Mouse (Mus musculus) embryonic facial prominence, embryonic 13.5 days (tissue): ENCODE measurements around the gene Pcsk2. TPM values are rescaled to one million over a fixed set of nuclear protein-coding genes. Genes with fewer than 3 reads are reported as not detected.

Source experiments
- ATAC-seq: fragments of 200-750 bp; cut with Nextera tagmentation; 2 replicates; pipeline ENCODE4 v1.8.0; 2017; ENCODE audit warnings: low read depth; ENCODE audit not compliant: insufficient number of reproducible peaks, insufficient read depth, low FRiP score, low TSS enrichment
- H3K27ac ChIP-seq: fragments of 300-500 bp; sonication (generic); 2 replicates; pipeline ENCODE4 v1.5.1; 2015; ENCODE audit warnings: moderate library complexity, mild to moderate bottlenecking, inconsistent platforms
- H3K27me3 ChIP-seq: fragments of 300-500 bp; sonication (generic); 2 replicates; pipeline ENCODE4 v1.6.1; 2015; ENCODE audit warnings: mild to moderate bottlenecking, inconsistent platforms
- H3K36me3 ChIP-seq: fragments of 300-500 bp; sonication (generic); 2 replicates; pipeline ENCODE4 v1.6.1; 2015; ENCODE audit warnings: mild to moderate bottlenecking, inconsistent platforms
- H3K4me1 ChIP-seq: fragments of 300-500 bp; sonication (generic); 2 replicates; pipeline ENCODE4 v1.6.1; 2015; ENCODE audit warnings: inconsistent platforms
- H3K4me2 ChIP-seq: fragments of 300-500 bp; sonication (generic); 2 replicates; pipeline ENCODE4 v1.6.1; 2015; ENCODE audit warnings: moderate library complexity, mild to moderate bottlenecking, inconsistent platforms
- H3K4me3 ChIP-seq: fragments of 300-500 bp; sonication (generic); 2 replicates; pipeline ENCODE4 v1.5.1; 2015; ENCODE audit warnings: mild to moderate bottlenecking, inconsistent platforms
- H3K9ac ChIP-seq: fragments of 300-500 bp; sonication (generic); 2 replicates; pipeline ENCODE4 v1.6.1; 2015; ENCODE audit warnings: mild to moderate bottlenecking, inconsistent platforms
- H3K9me3 ChIP-seq: fragments of 300-500 bp; sonication (generic); 2 replicates; pipeline ENCODE4 v1.6.1; 2016; ENCODE audit warnings: inconsistent platforms
- WGBS: fragments of 180-500 bp; shearing (Covaris S2); methylation state at CpG from one replicate; pipeline ENCODE4 v1.1.7; 2015; ENCODE audit warnings: mixed read lengths; 5-methylcytosine and 5-hydroxymethylcytosine counted together
- polyA plus RNA-seq: library from polyadenylated mRNA; unstranded; fragments of >200 nt; fragmentation: Nextera tagmentation; extraction: Ambion mirVana; gene quantifications from 2 replicates; pipeline ENCODE4 v1.2.1, GENCODE M21; 2015

The Pcsk2 gene
- polyA plus RNA-seq, 1 experiment from 2014 or later = 1.1 TPM

- no peak overlapping the region for H3K4me2 ChIP-seq
- H3K4me3 ChIP-seq = no peak overlapping the region
- H3K27me3 ChIP-seq = no peaks in the 10 kb centered on the region
- no peaks in the 10 kb centered on the region for H3K36me3 ChIP-seq
- no peak overlapping the region for H3K27ac ChIP-seq
- no peak overlapping the region for H3K9ac ChIP-seq
- no peaks in the 10 kb centered on the region for H3K4me1 ChIP-seq
- 79% methylated on average over 3 of the region's 3 CpGs for WGBS
- ATAC-seq = no peak
- no peaks in the 10 kb centered on the region for H3K9me3 ChIP-seq
Measured at GRCm38 (mm10) chr2:143708205-143708604, 162.2 kb downstream of the Pcsk2 start.

DNA sequence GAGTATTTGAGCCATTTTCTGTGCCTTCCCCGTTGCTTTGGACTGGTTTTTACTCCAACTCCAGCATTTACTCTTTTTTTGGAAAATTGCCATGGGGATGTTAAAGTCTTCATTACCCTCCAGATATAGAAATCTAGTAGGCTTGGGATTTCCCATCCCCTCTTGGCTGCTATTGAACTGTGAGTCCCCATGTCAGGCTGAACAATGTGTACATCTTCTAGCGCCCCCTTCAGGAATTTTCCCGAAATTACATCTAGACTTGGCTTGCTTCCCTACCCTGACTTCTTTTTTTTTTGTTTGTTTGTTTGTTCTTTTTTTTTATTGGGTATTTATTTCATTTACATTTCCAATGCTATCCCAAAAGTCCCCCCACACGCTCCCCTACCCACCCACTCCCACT, 163.3 kb downstream of the Pcsk2 start:
- no peaks in the 10 kb centered on the region for H3K36me3 ChIP-seq
- ATAC-seq = no peak
- 27% methylated on average over 4 of the region's 4 CpGs for WGBS
- no peaks in the 10 kb centered on the region for H3K27me3 ChIP-seq
- no peak overlapping the region for H3K27ac ChIP-seq
- no peaks in the 10 kb centered on the region for H3K9me3 ChIP-seq
- no peak overlapping the region for H3K9ac ChIP-seq
- no peaks in the 10 kb centered on the region for H3K4me1 ChIP-seq
- no peak overlapping the region for H3K4me3 ChIP-seq
- no peak overlapping the region for H3K4me2 ChIP-seq

DNA sequence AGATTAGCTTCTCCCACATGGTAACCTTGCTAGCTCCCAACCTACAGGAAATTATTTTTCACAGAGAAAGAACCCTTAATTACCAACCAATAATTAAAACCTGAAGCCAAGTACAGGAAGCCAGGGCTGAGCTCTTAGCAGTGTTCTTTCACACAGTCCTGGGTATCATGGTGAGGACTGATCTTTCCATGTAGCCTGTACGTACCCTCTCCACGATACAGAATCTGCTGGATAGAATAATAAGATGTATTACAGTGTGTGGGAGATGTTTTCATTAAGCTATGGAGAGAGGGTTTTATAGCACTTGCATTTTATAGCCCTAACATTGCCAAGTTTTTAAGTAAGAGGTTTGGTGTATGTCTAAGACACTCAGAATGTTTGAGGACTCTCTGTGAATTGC, 164.0 kb downstream of the Pcsk2 start:
- ATAC-seq = no peak
- Histone ChIP-seq H3K27ac (no peak overlapping the region), H3K4me3 (no peak overlapping the region), H3K27me3 (no peaks in the 10 kb centered on the region), H3K4me1 (no peaks in the 10 kb centered on the region), H3K36me3 (no peaks in the 10 kb centered on the region), H3K4me2 (no peak overlapping the region), H3K9me3 (no peaks in the 10 kb centered on the region), H3K9ac (no peak overlapping the region)
- 76% methylated on average over 2 of the region's 2 CpGs for WGBS

DNA sequence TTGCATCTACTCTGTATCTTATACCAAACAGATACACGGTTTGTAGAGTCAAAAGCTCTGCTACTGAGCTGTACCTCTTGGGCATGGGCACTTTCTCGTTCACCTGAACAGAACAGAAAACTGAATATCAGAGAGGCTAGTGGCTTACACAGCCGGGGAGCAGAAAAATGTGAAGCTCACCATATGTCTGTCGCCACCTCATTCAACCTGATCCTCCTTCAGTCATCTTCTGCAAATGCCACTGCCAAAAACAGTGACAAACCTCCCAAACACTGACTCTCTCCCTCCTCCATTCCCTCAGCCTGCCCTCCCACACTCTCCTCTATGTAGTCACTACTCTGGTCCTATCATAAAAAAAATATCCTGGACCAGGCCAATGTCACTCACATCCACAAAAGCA, 165.9 kb downstream of the Pcsk2 start:
- H3K4me2 ChIP-seq = no peak overlapping the region
- no peak overlapping the region for H3K4me3 ChIP-seq
- no peaks in the 10 kb centered on the region for H3K9me3 ChIP-seq
- H3K36me3 ChIP-seq = no peaks in the 10 kb centered on the region
- 79% methylated on average over 4 of the region's 4 CpGs for WGBS
- H3K4me1 ChIP-seq = no peaks in the 10 kb centered on the region
- no peaks in the 10 kb centered on the region for H3K27me3 ChIP-seq
- no peak overlapping the region for H3K9ac ChIP-seq
- H3K27ac ChIP-seq = no peak overlapping the region
- ATAC-seq = no peak

- Histone ChIP-seq H3K27ac (no peak overlapping the region), H3K36me3 (no peaks in the 10 kb centered on the region), H3K9me3 (no peaks in the 10 kb centered on the region), H3K4me1 (no peaks in the 10 kb centered on the region), H3K27me3 (no peaks in the 10 kb centered on the region), H3K4me3 (no peak overlapping the region), H3K9ac (no peak overlapping the region), H3K4me2 (no peak overlapping the region)
- no peak for ATAC-seq
- WGBS = 81% methylated on average over 3 of the region's 3 CpGs
Measured at GRCm38 (mm10) chr2:143712901-143713300, 166.9 kb downstream of the Pcsk2 start.

GRCm38 (mm10) chr2:143713902-143714301, 167.9 kb downstream of the Pcsk2 start:
- H3K36me3 ChIP-seq = no peaks in the 10 kb centered on the region
- H3K4me3 ChIP-seq = no peak overlapping the region
- H3K9ac ChIP-seq = no peak overlapping the region
- H3K27ac ChIP-seq = no peak overlapping the region
- WGBS = 90% methylated on average over 4 of the region's 4 CpGs
- no peaks in the 10 kb centered on the region for H3K27me3 ChIP-seq
- no peak for ATAC-seq
- no peak overlapping the region for H3K4me2 ChIP-seq
- H3K4me1 ChIP-seq = no peaks in the 10 kb centered on the region
- no peaks in the 10 kb centered on the region for H3K9me3 ChIP-seq

- 68% methylated on average over 4 of the region's 4 CpGs for WGBS
- H3K4me2 ChIP-seq = no peak overlapping the region
- no peaks in the 10 kb centered on the region for H3K27me3 ChIP-seq
- H3K36me3 ChIP-seq = no peaks in the 10 kb centered on the region
- no peak for ATAC-seq
- no peak overlapping the region for H3K9ac ChIP-seq
- no peak overlapping the region for H3K4me3 ChIP-seq
- no peaks in the 10 kb centered on the region for H3K9me3 ChIP-seq
- H3K4me1 ChIP-seq = no peaks in the 10 kb centered on the region
- H3K27ac ChIP-seq = no peak overlapping the region
Measured at GRCm38 (mm10) chr2:143715110-143715509, 169.2 kb downstream of the Pcsk2 start.

DNA sequence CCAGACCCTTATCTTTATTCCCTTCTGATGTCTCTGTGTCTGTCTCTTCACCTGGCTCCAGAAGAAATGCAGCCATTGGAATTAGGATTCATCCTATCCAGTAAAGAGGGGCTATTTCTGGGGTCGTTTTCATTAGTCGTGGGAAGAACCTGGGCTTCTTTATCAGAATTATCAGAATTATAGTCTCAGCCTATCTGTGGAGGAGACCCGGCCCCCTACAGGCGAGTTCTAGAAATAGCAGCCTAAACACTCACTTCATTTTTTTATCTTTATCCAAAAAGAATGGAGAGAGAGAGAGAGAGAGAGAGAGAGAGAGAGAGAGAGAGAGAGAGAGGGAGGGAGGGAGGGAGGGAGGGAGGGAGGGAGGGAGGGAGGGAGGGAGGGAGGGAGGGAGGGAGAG, 177.3 kb downstream of the Pcsk2 start:
- no peaks in the 10 kb centered on the region for H3K4me1 ChIP-seq
- no peak overlapping the region for H3K27ac ChIP-seq
- 16% methylated on average over 4 of the region's 4 CpGs for WGBS
- no peaks in the 10 kb centered on the region for H3K36me3 ChIP-seq
- no peak overlapping the region for H3K9ac ChIP-seq
- no peaks in the 10 kb centered on the region for H3K27me3 ChIP-seq
- no peak overlapping the region for H3K4me2 ChIP-seq
- H3K4me3 ChIP-seq = no peak overlapping the region
- no peak for ATAC-seq
- H3K9me3 ChIP-seq = no peaks in the 10 kb centered on the region

GRCm38 (mm10) chr2:143724101-143724500, 178.1 kb downstream of the Pcsk2 start:
- Histone ChIP-seq H3K4me1 (no peaks in the 10 kb centered on the region), H3K36me3 (no peaks in the 10 kb centered on the region), H3K4me2 (no peak overlapping the region), H3K27me3 (no peaks in the 10 kb centered on the region), H3K9ac (no peak overlapping the region), H3K27ac (no peak overlapping the region), H3K9me3 (no peaks in the 10 kb centered on the region), H3K4me3 (no peak overlapping the region)
- WGBS = 86% methylated on average over 4 of the region's 4 CpGs
- ATAC-seq = no peak

GRCm38 (mm10) chr2:143724720-143725119, 178.8 kb downstream of the Pcsk2 start:
- Histone ChIP-seq H3K4me2 (no peak overlapping the region), H3K9me3 (no peaks in the 10 kb centered on the region), H3K27ac (no peak overlapping the region), H3K36me3 (no peaks in the 10 kb centered on the region), H3K9ac (no peak overlapping the region), H3K27me3 (no peaks in the 10 kb centered on the region), H3K4me1 (no peaks in the 10 kb centered on the region), H3K4me3 (no peak overlapping the region)
- ATAC-seq = no peak
- WGBS = 79% methylated on average over 8 of the region's 8 CpGs

- H3K27me3 ChIP-seq = no peaks in the 10 kb centered on the region
- no peak overlapping the region for H3K27ac ChIP-seq
- H3K36me3 ChIP-seq = no peaks in the 10 kb centered on the region
- H3K4me1 ChIP-seq = no peaks in the 10 kb centered on the region
- H3K4me3 ChIP-seq = no peak overlapping the region
- 82% methylated on average over 10 of the region's 10 CpGs for WGBS
- H3K4me2 ChIP-seq = no peak overlapping the region
- H3K9ac ChIP-seq = no peak overlapping the region
- no peak for ATAC-seq
- no peaks in the 10 kb centered on the region for H3K9me3 ChIP-seq
Measured at GRCm38 (mm10) chr2:143732501-143732900, 186.5 kb downstream of the Pcsk2 start.

DNA sequence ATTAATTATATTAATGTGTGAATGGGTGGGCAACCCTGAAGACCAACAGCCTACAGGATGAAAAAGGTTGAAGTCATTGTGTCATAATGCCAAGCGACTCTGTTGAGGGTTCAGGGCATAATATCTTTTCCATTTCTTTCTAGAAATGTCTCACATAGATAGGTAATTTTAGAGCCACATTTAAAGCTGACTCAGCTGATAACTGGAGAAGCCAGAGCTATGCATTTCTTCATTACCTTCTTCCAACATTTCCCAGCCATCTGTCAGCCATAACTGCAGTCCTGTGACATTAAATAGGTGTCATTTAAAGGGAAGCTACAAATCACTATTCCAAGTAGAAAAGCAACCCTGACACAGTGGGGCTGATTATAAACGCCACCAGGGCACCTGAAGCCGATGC, 189.5 kb downstream of the Pcsk2 start:
- no peak for ATAC-seq
- WGBS = 80% methylated on average over 3 of the region's 3 CpGs
- no peaks in the 10 kb centered on the region for H3K9me3 ChIP-seq

More for the DNA sequence above, 189.5 kb downstream of the Pcsk2 start:
- no peak overlapping the region for H3K27ac ChIP-seq
- H3K9ac ChIP-seq = no peak overlapping the region
- no peaks in the 10 kb centered on the region for H3K36me3 ChIP-seq
- no peak overlapping the region for H3K4me3 ChIP-seq
- H3K27me3 ChIP-seq = no peaks in the 10 kb centered on the region
- no peaks in the 10 kb centered on the region for H3K4me1 ChIP-seq
- H3K4me2 ChIP-seq = no peak overlapping the region
